Mouse (Mus musculus) MEL (cell line): ENCODE data around the gene Taar9.
"Not testable (repeated sequence)": the region's sequence is repeated elsewhere in the genome, so short reads cannot be mapped to it uniquely, and the experiment has no call there.

ENCODE experiments used
- CHD1 ChIP-seq: IDR thresholded peaks from 2 replicates; pipeline ENCODE4 v1.6.1; 2012; ENCODE audit warnings: low read depth, mild to moderate bottlenecking, inconsistent platforms, low read length, improper control_type of control experiment
- CTCF ChIP-seq, 3 experiments: IDR thresholded peaks in 2 of 3; conservative IDR thresholded peaks in 1 of 3; 2 replicates each; pipeline ENCODE4 v1.5.1; 2011 to 2012; ENCODE audit warnings: low read length in 3 of 3, low read depth in 2 of 3, mild to moderate bottlenecking in 2 of 3, improper control_type of control experiment in 1 of 3, inconsistent platforms in 1 of 3, mixed read lengths in 1 of 3, moderate library complexity in 1 of 3; ENCODE audit not compliant: control insufficient read depth in 1 of 3, insufficient read depth in 1 of 3, poor library complexity in 1 of 3, severe bottlenecking in 1 of 3
- EP300 ChIP-seq, 2 experiments: IDR thresholded peaks; 2 replicates each; pipeline ENCODE4 v1.6.1; 2011; ENCODE audit warnings: improper control_type of control experiment in 2 of 2, low read length in 2 of 2, low read depth in 1 of 2, mild to moderate bottlenecking in 1 of 2
- GABPA ChIP-seq: IDR thresholded peaks from 2 replicates; pipeline ENCODE4 v1.6.1; 2012; ENCODE audit warnings: low read depth, mild to moderate bottlenecking, inconsistent platforms, low read length, improper control_type of control experiment, moderate library complexity
- GATA1 ChIP-seq: IDR thresholded peaks from 2 replicates; pipeline ENCODE4 v1.6.1; 2011; ENCODE audit warnings: low read depth, low read length, improper control_type of control experiment
- MAX ChIP-seq: IDR thresholded peaks from 2 replicates; pipeline ENCODE4 v1.6.1; 2011; ENCODE audit warnings: low read length, improper control_type of control experiment
- POLR2A ChIP-seq, 2 experiments: IDR thresholded peaks; 2 replicates each; pipeline ENCODE4 v1.6.1; 2011 to 2012; ENCODE audit warnings: low read length in 2 of 2, mild to moderate bottlenecking in 2 of 2, control low read depth in 1 of 2, improper control_type of control experiment in 1 of 2, low read depth in 1 of 2, moderate library complexity in 1 of 2; ENCODE audit not compliant: control insufficient read depth in 1 of 2, insufficient read depth in 1 of 2, poor library complexity in 1 of 2
- POLR2AphosphoS5 ChIP-seq: IDR thresholded peaks from 2 replicates; pipeline ENCODE4 v1.6.1; 2012; ENCODE audit warnings: low read depth, borderline replicate concordance, mild to moderate bottlenecking, inconsistent platforms, low read length, moderate library complexity, mixed read lengths
- RAD21 ChIP-seq: IDR thresholded peaks from 2 replicates; pipeline ENCODE4 v1.6.1; 2011; ENCODE audit warnings: mild to moderate bottlenecking, low read depth, low read length, improper control_type of control experiment
- TBP ChIP-seq: IDR thresholded peaks from 2 replicates; pipeline ENCODE4 v1.8.0; 2011; ENCODE audit warnings: low read depth, low read length, improper control_type of control experiment
- ZKSCAN1 ChIP-seq: IDR thresholded peaks from 2 replicates; pipeline ENCODE4 v1.6.1; 2012; ENCODE audit warnings: low read depth, mild to moderate bottlenecking, inconsistent platforms, low read length, improper control_type of control experiment, moderate library complexity

- not testable (repeated sequence) for TF ChIP-seq POLR2AphosphoS5; GABPA; CTCF (IDR thresholded peaks at IDR 0.05 in 2 of 3, conservative IDR thresholded peaks at IDR 0.05 in 1 of 3; ENCODE audit: control insufficient read depth in 1 of 3, insufficient read depth in 1 of 3, low read depth in 2 of 3, low read length in 3 of 3, poor library complexity in 1 of 3, severe bottlenecking in 1 of 3); POLR2A (IDR thresholded peaks at IDR 0.05; ENCODE audit: control insufficient read depth in 1 of 2, insufficient read depth in 1 of 2, low read depth in 1 of 2, low read length in 2 of 2, poor library complexity in 1 of 2); EP300 (IDR thresholded peaks at IDR 0.05; ENCODE audit: low read depth in 1 of 2, low read length in 2 of 2); GATA1; RAD21; ZKSCAN1; MAX; CHD1; TBP
Observed at GRCm38 (mm10) chr10:24103299-24103698, 6.0 kb downstream of the Taar9 start.
